1 mouse cellular context compared by ENCODE assay signal in genomic region chrX:150477854-150478780, GRCm38 (mm10).
TF ChIP-seq lines count a peak whose summit lies in the region.

No protein-coding gene starts in this region.

TF ChIP-seq in MEL, 35 proteins besides CTCF, POLR2A, EP300 and RAD21 (continued from another document):
- TF ChIP-seq MAX (IDR thresholded peaks at IDR 0.05; ENCODE audit: low read length) = no peak
- no peak for TF ChIP-seq USF2 (IDR thresholded peaks at IDR 0.05; ENCODE audit: borderline replicate concordance in 1 of 2, insufficient read depth in 1 of 2, low read depth in 1 of 2, low read length in 2 of 2)
- peak; percentile 92 for TF ChIP-seq ZC3H11A (IDR thresholded peaks at IDR 0.05; ENCODE audit: low read depth, low read length)
